Comparison of ENCODE assay signal across 20 mouse cellular contexts in the genomic region with DNA sequence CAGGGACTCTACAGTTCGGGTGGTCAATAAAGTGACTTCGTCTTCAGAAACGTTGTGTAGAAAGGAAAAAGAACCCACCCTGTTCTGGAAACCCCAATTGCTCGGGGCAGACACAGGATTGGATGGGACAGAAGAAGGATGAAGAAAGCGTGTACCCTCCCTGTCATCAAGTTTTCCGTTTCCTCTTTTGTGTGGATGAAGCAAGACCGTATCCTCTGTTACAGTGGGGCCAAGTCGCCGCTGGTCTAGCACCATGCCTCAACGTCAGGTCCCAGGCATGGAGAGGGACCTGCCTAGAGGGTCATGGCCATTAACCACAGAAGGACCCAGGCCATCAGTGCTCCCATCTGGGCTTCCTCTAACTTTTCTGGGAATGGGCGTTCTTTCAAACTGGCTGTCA. TPM values are rescaled to one million over a fixed set of nuclear protein-coding genes. Genes with fewer than 3 reads are reported as not detected.
DNase-seq lines count a peak whose midpoint lies in the region; ATAC-seq and TF ChIP-seq lines count a peak whose summit lies in the region.
"Had no signal": no experiment of that assay in that cellular context is flagged by ENCODE, and none has a peak within 500 bp of the region (broad histone marks: within the 10 kb centered on the region; RNA-seq: fewer than 3 reads in every experiment).

No protein-coding gene starts in this region.

- H3K36me3 ChIP-seq in kidney, embryonic 16.5 days (ENCODE audit: insufficient read depth, low read length): no peaks in the 10 kb centered on the region
- no peaks in the 10 kb centered on the region for H3K36me3 ChIP-seq in hindbrain, embryonic 10.5 days
- no peaks in the 10 kb centered on the region for H3K36me3 ChIP-seq in midbrain, embryonic 11.5 days (ENCODE audit: control insufficient read depth, insufficient read depth, low read length)
- H3K36me3 ChIP-seq: embryonic facial prominence, embryonic 13.5 days; limb, embryonic 13.5 days had no signal

- no peak overlapping the region for H3K4me2 ChIP-seq in kidney, embryonic 16.5 days (replicated peaks; ENCODE audit: low read depth, low read length)
- no peak overlapping the region for H3K4me2 ChIP-seq in midbrain, embryonic 11.5 days
- H3K4me2 ChIP-seq: embryonic facial prominence, embryonic 13.5 days; heart, embryonic 11.5 days; limb, embryonic 13.5 days had no signal

- no peaks in the 10 kb centered on the region for H3K27me3 ChIP-seq in kidney, embryonic 16.5 days (ENCODE audit: insufficient read depth, low read length)
- no peaks in the 10 kb centered on the region for H3K27me3 ChIP-seq in hindbrain, embryonic 10.5 days (ENCODE audit: insufficient read depth, poor library complexity, severe bottlenecking)
- H3K27me3 ChIP-seq in midbrain, embryonic 11.5 days (ENCODE audit: control insufficient read depth, insufficient read depth, low read length): no peaks in the 10 kb centered on the region
- H3K27me3 ChIP-seq: embryonic facial prominence, embryonic 13.5 days; limb, embryonic 13.5 days had no signal

- intact Hi-C loops in gastrocnemius, adult 2 months (cut with DNase I): no loop called here

- no peak for DNase-seq in gastrocnemius, adult 2 months
- no peak for DNase-seq in gastrocnemius, adult 18-20 months (ENCODE audit: low spot score)
- DNase-seq in lung, adult 2 months: no peak
- no peak for DNase-seq in lung, postnatal 14 days
- peak; percentile 54 for DNase-seq in lung, postnatal 36 days
- no peak for DNase-seq in hindbrain, embryonic 10.5 days (ENCODE audit: low spot score)
- DNase-seq in midbrain, embryonic 11.5 days (ENCODE audit: low spot score, missing footprints): no peak
- DNase-seq: adrenal gland, adult 2 months; cerebellum, adult 2 months; forebrain, postnatal 0 days; gastrocnemius, postnatal 10 days; heart, postnatal 14 days; kidney, adult 11 months; kidney, postnatal 14 days; midbrain, embryonic 14.5 days had no signal

- ATAC-seq in kidney, embryonic 16.5 days (ENCODE audit: low FRiP score, low TSS enrichment): no peak
- no peak for ATAC-seq in midbrain, embryonic 11.5 days (ENCODE audit: low FRiP score)
- ATAC-seq: forebrain, postnatal 0 days; hindbrain, postnatal 0 days had no signal

- peak; percentile 35; the same call in 1 of the 2 replicates for TF ChIP-seq POLR2A in lung, adult 2 months (IDR thresholded peaks at IDR 0.05; ENCODE audit: borderline replicate concordance, extremely low read depth, low read depth, low read length)

- no peaks in the 10 kb centered on the region for H3K9me3 ChIP-seq in kidney, embryonic 16.5 days (ENCODE audit: low read length)
- no peaks in the 10 kb centered on the region for H3K9me3 ChIP-seq in hindbrain, embryonic 10.5 days
- H3K9me3 ChIP-seq in midbrain, embryonic 11.5 days (ENCODE audit: control insufficient read depth, low read length): no peaks in the 10 kb centered on the region
- H3K9me3 ChIP-seq: embryonic facial prominence, embryonic 13.5 days; limb, embryonic 13.5 days had no signal

- peak overlapping the region; percentile 44 for H3K4me3 ChIP-seq in gastrocnemius, adult 2 months
- no peak overlapping the region for H3K4me3 ChIP-seq in lung, adult 2 months (replicated peaks; ENCODE audit: extremely low read depth, low read depth, low read length)
- no peak overlapping the region for H3K4me3 ChIP-seq in kidney, embryonic 16.5 days (ENCODE audit: low read length)
- no peak overlapping the region for H3K4me3 ChIP-seq in hindbrain, embryonic 10.5 days
- no peak overlapping the region for H3K4me3 ChIP-seq in midbrain, embryonic 11.5 days (ENCODE audit: low read depth, low read length)
- H3K4me3 ChIP-seq: embryonic facial prominence, embryonic 13.5 days; limb, embryonic 13.5 days had no signal

- H3K27ac ChIP-seq in gastrocnemius, adult 2 months: peak overlapping the region; percentile 48
- no peak overlapping the region for H3K27ac ChIP-seq in kidney, embryonic 16.5 days (ENCODE audit: low read length)
- no peak overlapping the region for H3K27ac ChIP-seq in hindbrain, embryonic 10.5 days
- H3K27ac ChIP-seq in midbrain, embryonic 11.5 days (ENCODE audit: low read depth, low read length): no peak overlapping the region
- H3K27ac ChIP-seq: embryonic facial prominence, embryonic 13.5 days; hindbrain, postnatal 0 days; limb, embryonic 13.5 days had no signal

- no peaks in the 10 kb centered on the region for H3K4me1 ChIP-seq in lung, adult 2 months (ENCODE audit: control insufficient read depth, insufficient read depth, low read length)
- no peaks in the 10 kb centered on the region for H3K4me1 ChIP-seq in kidney, embryonic 16.5 days (ENCODE audit: insufficient read depth, low read length)
- H3K4me1 ChIP-seq in hindbrain, embryonic 10.5 days (replicated peaks): no peaks in the 10 kb centered on the region
- H3K4me1 ChIP-seq in midbrain, embryonic 11.5 days (ENCODE audit: control insufficient read depth, insufficient read depth, low read length): no peaks in the 10 kb centered on the region
- H3K4me1 ChIP-seq: embryonic facial prominence, embryonic 13.5 days; limb, embryonic 13.5 days had no signal

- TF ChIP-seq CTCF in gastrocnemius, adult 2 months (IDR thresholded peaks at IDR 0.05): no peak
- TF ChIP-seq CTCF in lung, adult 2 months (IDR thresholded peaks at IDR 0.05; ENCODE audit: insufficient read depth, low read length): no peak

- no peak overlapping the region for H3K9ac ChIP-seq in kidney, embryonic 16.5 days (replicated peaks; ENCODE audit: low read length)
- H3K9ac ChIP-seq in midbrain, embryonic 11.5 days (ENCODE audit: low read length): no peak overlapping the region
- H3K9ac ChIP-seq: embryonic facial prominence, embryonic 13.5 days; forebrain, postnatal 0 days; limb, embryonic 13.5 days had no signal

- WGBS in lung, adult 2 months: 81% methylated on average over 11 of the region's 11 CpGs
- 85% methylated on average over 11 of the region's 11 CpGs for WGBS in kidney, embryonic 16.5 days
- WGBS in hindbrain, embryonic 10.5 days: 90% methylated on average over 11 of the region's 11 CpGs
- 91% methylated on average over 11 of the region's 11 CpGs for WGBS in midbrain, embryonic 11.5 days

RNA-seq across cellular contexts. Expression of a gene that starts 1.5 kb away (rescaled TPM):
- total RNA-seq in gastrocnemius, adult 2 months (2021): 1 to 10 TPM; 1.6 to 2.4 TPM
- total RNA-seq in gastrocnemius, adult 18-20 months (2021): 1 to 10 TPM; 1.5 to 2.3 TPM
- polyA plus RNA-seq in lung, adult 2 months (2012; rRNA removed): 36.1 and 39.2 TPM in 2 replicates
- 2.7 and 2.8 TPM in 2 replicates for polyA plus RNA-seq in kidney, embryonic 16.5 days (2015; fragmentation: Nextera tagmentation; extraction: Ambion mirVana)
- polyA plus RNA-seq in hindbrain, embryonic 10.5 days (2016; fragmentation: Nextera tagmentation; extraction: Ambion mirVana): 0.96 and 0.97 TPM in 2 replicates
- 1.3 TPM in 2 replicates for polyA plus RNA-seq in midbrain, embryonic 11.5 days (2014; fragmentation: Nextera tagmentation; extraction: Ambion mirVana)

RNA-seq across cellular contexts. Expression of a gene that starts 13.9 kb away (rescaled TPM):
- total RNA-seq in gastrocnemius, adult 2 months (2021): under 1 TPM; 0.18 to 0.39 TPM
- total RNA-seq in gastrocnemius, adult 18-20 months (2021): under 1 TPM; 0.25 to 0.26 TPM
- polyA plus RNA-seq in lung, adult 2 months (2012; rRNA removed): 2.3 and 3.2 TPM in 2 replicates
- 0.09 and 0.11 TPM in 2 replicates for polyA plus RNA-seq in kidney, embryonic 16.5 days (2015; fragmentation: Nextera tagmentation; extraction: Ambion mirVana)
- polyA plus RNA-seq in hindbrain, embryonic 10.5 days (2016; fragmentation: Nextera tagmentation; extraction: Ambion mirVana): 0.05 TPM in 1 of 2 replicates, not detected in the other
- 0.12 TPM in 1 of 2 replicates, not detected in the other for polyA plus RNA-seq in midbrain, embryonic 11.5 days (2014; fragmentation: Nextera tagmentation; extraction: Ambion mirVana)
- total RNA-seq: hindbrain, postnatal 0 days had no signal
- polyA plus RNA-seq: midbrain, embryonic 14.5 days had no signal

RNA-seq across cellular contexts. Expression of a gene that starts 15.6 kb away (rescaled TPM):
- 10 to 100 TPM; 15.7 to 15.8 TPM for total RNA-seq in gastrocnemius, adult 2 months (2021)
- 10 to 100 TPM; 14.2 to 14.3 TPM for total RNA-seq in gastrocnemius, adult 18-20 months (2021)
- 54.0 and 76.4 TPM in 2 replicates for polyA plus RNA-seq in lung, adult 2 months (2012; rRNA removed)
- 16.4 and 19.7 TPM in 2 replicates for polyA plus RNA-seq in kidney, embryonic 16.5 days (2015; fragmentation: Nextera tagmentation; extraction: Ambion mirVana)
- polyA plus RNA-seq in hindbrain, embryonic 10.5 days (2016; fragmentation: Nextera tagmentation; extraction: Ambion mirVana): 7.7 and 13.0 TPM in 2 replicates
- 9.8 and 10.3 TPM in 2 replicates for polyA plus RNA-seq in midbrain, embryonic 11.5 days (2014; fragmentation: Nextera tagmentation; extraction: Ambion mirVana)

RNA-seq across cellular contexts. Expression of a gene that starts 28.8 kb away (rescaled TPM):
- 10 to 100 TPM; 41.0 to 42.1 TPM for total RNA-seq in gastrocnemius, adult 2 months (2021)
- total RNA-seq in gastrocnemius, adult 18-20 months (2021): 10 to 100 TPM; 35.7 to 38.9 TPM
- 31.2 and 47.3 TPM in 2 replicates for polyA plus RNA-seq in lung, adult 2 months (2012; rRNA removed)
- polyA plus RNA-seq in kidney, embryonic 16.5 days (2015; fragmentation: Nextera tagmentation; extraction: Ambion mirVana): 30.9 and 31.2 TPM in 2 replicates
- 32.2 and 37.4 TPM in 2 replicates for polyA plus RNA-seq in hindbrain, embryonic 10.5 days (2016; fragmentation: Nextera tagmentation; extraction: Ambion mirVana)
- 17.9 and 20.2 TPM in 2 replicates for polyA plus RNA-seq in midbrain, embryonic 11.5 days (2014; fragmentation: Nextera tagmentation; extraction: Ambion mirVana)

RNA-seq across cellular contexts. Expression of a gene that starts 36.0 kb away (rescaled TPM):
- 1 to 10 TPM; 3.8 to 4.4 TPM for total RNA-seq in gastrocnemius, adult 2 months (2021)
- total RNA-seq in gastrocnemius, adult 18-20 months (2021): 1 to 10 TPM; 3.9 to 4.4 TPM
- polyA plus RNA-seq in lung, adult 2 months (2012; rRNA removed): 28.4 and 39.4 TPM in 2 replicates
- 21.3 and 21.5 TPM in 2 replicates for polyA plus RNA-seq in kidney, embryonic 16.5 days (2015; fragmentation: Nextera tagmentation; extraction: Ambion mirVana)
- 22.0 and 22.3 TPM in 2 replicates for polyA plus RNA-seq in hindbrain, embryonic 10.5 days (2016; fragmentation: Nextera tagmentation; extraction: Ambion mirVana)
- polyA plus RNA-seq in midbrain, embryonic 11.5 days (2014; fragmentation: Nextera tagmentation; extraction: Ambion mirVana): 9.0 and 10.3 TPM in 2 replicates
